Mouse (Mus musculus) urinary bladder, postnatal 10 days (tissue): Measurements from ENCODE around the gene Exosc6.
"Not testable (repeated sequence)": the region's sequence is repeated elsewhere in the genome, so short reads cannot be mapped to it uniquely, and the experiment has no call there.

Source experiments
- DNase-seq: peaks from one replicate; pipeline ENCODE4 v3.0.0; 2022; ENCODE audit warnings: low spot score

Exosc6 gene

DNA sequence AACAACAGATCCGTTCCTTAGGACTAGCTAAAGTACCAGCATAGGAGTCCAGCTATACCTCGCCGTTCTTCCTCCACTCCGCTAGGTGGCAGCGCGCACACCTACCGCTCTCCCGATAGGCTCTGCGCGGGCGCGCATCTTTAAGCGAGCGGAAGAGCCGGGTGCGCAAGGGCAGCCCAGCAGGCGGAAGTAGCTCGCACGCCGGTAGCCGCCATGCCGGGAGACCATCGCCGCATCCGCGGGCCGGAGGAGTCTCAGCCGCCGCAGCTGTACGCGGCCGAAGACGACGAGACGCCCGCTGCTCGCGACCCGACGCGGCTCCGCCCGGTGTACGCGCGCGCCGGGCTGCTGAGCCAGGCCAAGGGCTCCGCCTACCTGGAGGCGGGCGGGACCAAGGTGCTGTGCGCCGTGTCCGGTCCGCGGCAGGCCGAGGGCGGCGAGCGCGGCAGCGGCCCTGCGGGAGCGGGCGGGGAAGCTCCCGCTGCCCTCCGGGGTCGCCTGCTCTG is at the start of gene Exosc6:
Exosc6 (plus strand) TSS at position 182 of the 506 bp plus-strand sequence.
- DNase-seq, result peak; percentile 60

DNA sequence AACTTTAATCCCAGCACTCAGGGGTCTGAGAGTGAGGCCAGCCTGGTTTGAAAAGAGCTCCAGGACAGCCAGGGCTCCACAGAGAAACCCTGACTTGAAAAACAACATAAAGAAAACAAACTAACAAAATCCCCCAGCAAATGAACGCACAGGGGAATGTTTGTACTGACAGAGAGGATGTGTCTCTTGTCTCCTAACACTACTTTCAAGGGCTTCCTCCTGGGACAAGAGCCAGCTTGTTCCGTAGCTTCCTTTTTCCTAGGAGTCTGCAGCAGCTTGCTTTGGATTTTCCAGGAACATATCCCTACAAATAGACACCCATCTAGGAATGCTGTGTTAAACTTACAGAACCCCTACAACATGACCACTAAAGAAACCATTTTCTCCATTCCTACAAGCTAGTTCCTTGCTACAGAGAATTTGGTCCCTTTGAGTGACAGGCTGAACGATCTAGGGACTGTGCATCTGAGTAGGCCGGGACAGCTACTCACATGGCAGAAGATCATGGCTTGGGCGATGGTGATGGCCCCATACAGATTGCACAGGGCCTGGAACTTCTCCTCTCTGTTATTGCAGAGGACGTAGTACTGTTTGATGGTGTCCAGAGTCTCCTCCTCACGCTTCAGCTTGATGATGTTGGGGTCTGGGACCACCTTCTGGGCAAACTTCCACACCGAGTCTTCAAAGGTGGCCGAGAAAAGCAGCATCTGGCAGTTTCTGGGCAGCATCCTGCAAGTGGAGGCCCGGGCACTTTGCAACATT is 45.7 kb upstream of the Exosc6 start:
- not testable (repeated sequence) for DNase-seq

GRCm38 (mm10) chr8:111026609-111027008 is 29.5 kb upstream of the Exosc6 start:
- DNase-seq, result not testable (repeated sequence)

DNA sequence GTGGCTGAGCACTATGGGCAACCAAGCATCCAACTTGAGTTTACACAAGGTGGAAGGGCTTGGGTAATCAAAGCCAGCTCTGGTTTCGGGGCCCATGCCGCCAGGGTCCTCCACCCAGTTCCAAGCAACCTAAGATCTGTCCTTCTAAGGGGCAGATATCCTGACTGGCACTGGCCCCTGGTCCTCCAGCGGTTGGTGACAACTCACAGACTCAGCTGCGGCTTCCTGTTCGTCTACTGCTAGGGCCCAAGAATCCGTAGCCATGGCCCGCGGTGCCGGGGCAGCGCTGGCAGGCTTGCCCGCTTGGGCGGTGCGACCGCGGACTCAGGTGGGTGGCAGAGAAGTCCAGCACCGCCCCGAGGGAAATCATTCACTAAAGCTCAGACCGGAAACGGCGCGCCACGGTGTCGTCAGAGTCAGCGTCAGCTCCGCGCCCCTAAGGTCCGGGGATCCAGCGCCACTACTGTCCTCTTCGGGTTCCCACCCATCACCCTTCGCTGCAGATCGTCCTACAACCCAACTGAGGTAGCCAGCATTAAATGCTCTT is 28.7 kb upstream of the Exosc6 start:
- DNase-seq, result peak; percentile 53

GRCm38 (mm10) chr8:111029589-111029988 is 26.6 kb upstream of the Exosc6 start:
- no peak for DNase-seq

DNA sequence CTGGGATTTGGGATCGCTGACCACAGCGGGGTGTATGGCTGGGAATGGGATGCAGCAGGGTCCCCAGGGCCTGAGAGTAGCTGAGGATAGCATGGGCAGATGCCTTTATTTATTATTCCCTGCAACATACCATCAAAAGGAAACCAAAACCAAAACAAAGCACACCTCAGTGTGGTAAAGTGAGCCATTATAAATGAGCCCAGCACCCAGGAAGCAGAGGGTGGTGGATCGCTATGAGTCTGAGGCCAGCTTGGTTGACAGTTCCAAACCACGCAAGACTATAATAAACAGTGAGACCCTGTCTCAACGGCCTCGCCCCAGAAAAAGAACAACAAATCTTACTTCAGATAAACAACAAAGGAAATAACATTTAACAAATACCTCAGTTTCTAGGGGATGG is 26.1 kb upstream of the Exosc6 start:
- DNase-seq, result no peak

- DNase-seq, result no peak
Measured at GRCm38 (mm10) chr8:111031572-111031971, 24.6 kb upstream of the Exosc6 start, which contains the start of gene Ddx19b. Ddx19b (minus strand) TSS chr8:111031751.

DNA sequence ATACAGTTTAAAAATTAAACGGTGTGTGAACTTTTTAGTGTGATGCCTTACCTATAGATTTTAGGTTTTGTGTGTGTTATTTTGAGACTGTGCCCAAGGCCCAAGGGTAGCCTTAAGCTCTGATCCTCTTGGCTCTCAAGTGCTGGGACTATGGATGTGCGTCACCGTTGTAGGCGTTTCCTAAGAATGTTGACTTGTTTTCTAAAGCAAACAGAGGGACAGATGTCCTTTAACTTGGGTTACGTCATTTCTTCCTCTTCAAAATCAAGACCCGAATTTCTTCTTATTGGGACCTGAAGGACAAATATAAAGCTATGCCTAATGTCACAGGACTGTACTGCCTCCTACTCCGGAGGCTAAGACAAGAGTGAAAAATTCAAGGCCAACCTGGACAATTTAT is 23.2 kb upstream of the Exosc6 start, which contains the start of gene Aars:
Aars (plus strand) TSS at position 229 of the 400 bp plus-strand sequence.
- no peak for DNase-seq

- DNase-seq, result peak; percentile 89
Measured at GRCm38 (mm10) chr8:111033482-111034215, 22.5 kb upstream of the Exosc6 start.

DNA sequence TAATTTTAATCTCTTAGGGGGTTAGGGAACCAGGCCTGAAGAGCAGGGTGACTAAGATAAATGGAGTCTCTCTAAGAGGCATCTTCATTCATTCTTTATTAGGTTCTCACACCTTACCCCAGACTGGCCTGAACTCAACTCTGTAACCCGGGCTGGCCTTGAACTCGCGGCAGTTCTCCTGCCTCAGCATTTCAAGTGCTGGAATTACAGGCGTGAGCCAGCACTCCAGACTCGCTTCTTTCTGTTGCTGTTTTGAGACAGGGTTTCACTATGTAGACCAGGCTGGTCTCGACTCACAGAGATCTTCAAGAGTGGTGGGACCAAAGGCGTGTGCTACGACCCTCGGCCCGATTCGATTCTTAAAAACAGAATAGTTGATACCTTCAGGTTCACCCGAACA is 21.9 kb upstream of the Exosc6 start:
- DNase-seq, result no peak

GRCm38 (mm10) chr8:111036591-111036990 is 19.5 kb upstream of the Exosc6 start:
- no peak for DNase-seq

GRCm38 (mm10) chr8:111042546-111042945 is 13.6 kb upstream of the Exosc6 start:
- no peak for DNase-seq

GRCm38 (mm10) chr8:111044003-111044734 is 12.0 kb upstream of the Exosc6 start:
- no peak for DNase-seq

GRCm38 (mm10) chr8:111048694-111049093 is 7.4 kb upstream of the Exosc6 start:
- no peak for DNase-seq

- DNase-seq, result no peak
Measured at GRCm38 (mm10) chr8:111049106-111049505, 7.0 kb upstream of the Exosc6 start.

DNA sequence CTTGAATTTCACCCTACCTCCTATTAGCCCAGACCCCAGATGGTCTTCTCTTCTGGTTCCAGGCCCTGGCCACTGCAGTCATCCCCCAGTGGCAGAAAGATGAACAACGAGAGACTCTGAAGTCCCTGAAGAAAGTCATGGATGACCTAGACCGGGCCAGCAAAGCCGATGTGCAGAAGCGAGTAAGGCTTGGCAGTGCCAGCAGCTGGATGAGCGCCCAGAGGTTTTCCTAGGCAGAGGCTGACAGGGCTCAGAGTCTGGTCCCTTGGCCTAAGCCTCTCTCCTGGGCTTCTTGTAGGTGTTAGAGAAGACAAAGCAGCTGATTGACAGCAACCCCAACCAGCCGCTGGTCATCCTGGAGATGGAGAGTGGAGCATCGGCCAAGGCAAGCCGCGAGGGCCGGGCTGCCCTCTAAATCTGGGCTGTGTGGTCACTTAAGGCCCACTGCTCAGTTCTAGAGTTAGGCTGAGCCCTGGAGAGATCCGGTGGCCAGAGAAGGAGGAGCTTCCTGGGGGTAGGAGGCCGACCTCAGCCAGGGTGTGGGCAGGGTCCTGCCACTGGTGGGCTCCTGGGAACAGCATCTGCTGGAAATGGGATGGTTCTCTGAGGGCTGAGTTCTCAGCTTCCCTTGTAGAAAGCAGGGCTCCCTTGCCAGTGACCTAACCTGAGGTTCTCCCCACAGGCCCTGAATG is 2.2 kb upstream of the Exosc6 start:
- DNase-seq, result no peak

DNA sequence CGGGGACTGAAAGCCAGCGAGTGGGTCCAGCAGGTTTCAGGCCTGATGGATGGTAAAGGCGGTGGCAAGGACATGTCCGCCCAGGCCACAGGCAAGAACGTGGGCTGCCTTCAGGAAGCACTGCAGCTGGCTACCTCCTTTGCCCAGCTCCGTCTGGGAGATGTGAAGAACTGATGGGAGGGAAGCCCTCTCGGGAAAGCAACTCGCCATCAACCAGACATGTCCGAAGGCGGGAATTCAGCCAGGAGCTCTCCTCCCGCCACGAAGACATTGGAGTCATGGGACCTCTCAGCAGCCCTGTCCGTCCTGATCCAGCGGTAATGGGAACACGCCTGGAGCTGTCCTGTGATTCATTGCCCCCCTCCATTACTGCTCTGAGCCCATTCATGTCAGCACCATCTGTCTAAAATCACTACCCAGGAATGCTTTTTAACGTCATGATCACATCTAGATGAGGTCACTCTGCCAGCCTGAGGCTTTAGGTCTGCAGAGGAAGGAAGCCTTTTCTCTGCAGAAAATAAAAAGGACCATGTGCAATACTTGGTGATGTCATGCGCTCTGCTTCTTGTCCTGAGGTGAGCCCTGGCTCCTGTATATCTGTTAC is 1.0 kb upstream of the Exosc6 start:
- no peak for DNase-seq

DNA sequence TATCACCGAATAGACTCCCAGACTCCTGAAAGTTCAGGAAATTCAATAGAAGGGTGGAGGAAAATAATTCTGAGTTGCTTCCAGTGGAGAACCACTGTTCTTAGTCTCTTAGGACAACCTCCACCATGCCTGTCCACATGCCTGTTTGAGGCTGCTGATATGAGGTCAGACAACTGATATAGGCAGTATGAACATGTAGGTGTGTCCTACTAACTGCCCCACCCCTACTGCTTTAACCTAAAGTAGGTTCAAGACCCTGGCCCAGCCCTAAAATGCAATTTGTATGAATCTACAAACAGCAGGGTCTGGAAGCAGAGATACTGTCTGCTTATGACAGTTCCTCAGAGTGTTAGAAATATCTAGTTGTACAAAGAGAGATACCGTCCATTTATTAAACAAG is 478 bp upstream of the Exosc6 start:
- DNase-seq, result no peak

- no peak for DNase-seq
Measured at GRCm38 (mm10) chr8:111056691-111057293, 653 bp downstream of the Exosc6 start.

GRCm38 (mm10) chr8:111058946-111059572 is 2.9 kb downstream of the Exosc6 start:
- DNase-seq, result no peak
